In genomic region chr10:80967101-80967656, GRCm38 (mm10) we compare ENCODE assay signal across 10 mouse cellular contexts. TPM values are rescaled to one million over a fixed set of nuclear protein-coding genes. Genes with fewer than 3 reads are reported as not detected.
DNase-seq lines count a peak whose midpoint lies in the region; ATAC-seq and TF ChIP-seq lines count a peak whose summit lies in the region.
"Had no signal": no experiment of that assay in that cellular context is flagged by ENCODE, and none has a peak within 500 bp of the region (broad histone marks: within the 10 kb centered on the region; RNA-seq: fewer than 3 reads in every experiment).

No protein-coding gene starts in this region.

- H3K27me3 ChIP-seq in liver, embryonic 16.5 days (ENCODE audit: control insufficient read depth, insufficient read depth, low read depth, low read length): no peaks in the 10 kb centered on the region
- no peaks in the 10 kb centered on the region for H3K27me3 ChIP-seq in liver, postnatal 0 days (ENCODE audit: insufficient read depth, low read length)

- no peaks in the 10 kb centered on the region for H3K9me3 ChIP-seq in liver, embryonic 16.5 days (replicated peaks; ENCODE audit: control insufficient read depth, low read length)
- no peaks in the 10 kb centered on the region for H3K9me3 ChIP-seq in liver, postnatal 0 days (ENCODE audit: low read length)

- H3K9ac ChIP-seq in liver, embryonic 16.5 days (ENCODE audit: low read depth, low read length): no peak overlapping the region
- H3K9ac ChIP-seq in liver, postnatal 0 days (replicated peaks): no peak overlapping the region

- TF ChIP-seq EP300 in liver, postnatal 0 days (IDR thresholded peaks at IDR 0.05; ENCODE audit: low read depth): no peak

- H3K4me3 ChIP-seq in liver, embryonic 16.5 days (ENCODE audit: low read depth, low read length): no peak overlapping the region
- H3K4me3 ChIP-seq in liver, postnatal 0 days (ENCODE audit: low read depth, low read length): no peak overlapping the region

- 31% methylated on average over 3 of the region's 3 CpGs for WGBS in liver, embryonic 16.5 days (ENCODE audit: insufficient replicate concordance)
- 48% methylated on average over 3 of the region's 3 CpGs for WGBS in liver, postnatal 0 days (ENCODE audit: insufficient replicate concordance)

- peak; percentile 76 to 86 for DNase-seq in adrenal gland, adult (ENCODE audit: inconsistent age in 2 of 2, low spot score in 1 of 2)
- no peak for DNase-seq in adrenal gland, postnatal 25 days
- DNase-seq in liver, postnatal 0 days: no peak
- DNase-seq in adrenal gland, postnatal 14 days: peak; percentile 79
- peak; percentile 45 for DNase-seq in lung, postnatal 14 days
- no peak for DNase-seq in urinary bladder, postnatal 10 days (ENCODE audit: low spot score)
- DNase-seq in frontal cortex, postnatal 36 days (ENCODE audit: low spot score in 2 of 2): no peak
- DNase-seq: cerebellum, postnatal 25 days had no signal

- no peak overlapping the region for H3K4me2 ChIP-seq in liver, embryonic 16.5 days (ENCODE audit: low read depth, low read length)
- H3K4me2 ChIP-seq in liver, postnatal 0 days (ENCODE audit: low read depth, low read length): no peak overlapping the region

- H3K4me1 ChIP-seq in liver, embryonic 16.5 days (ENCODE audit: control insufficient read depth, low read depth, low read length): peaks cover 18% of the 10 kb centered on the region
- peaks cover 33% of the 10 kb centered on the region for H3K4me1 ChIP-seq in liver, postnatal 0 days (ENCODE audit: insufficient read depth)

- no peaks in the 10 kb centered on the region for H3K36me3 ChIP-seq in liver, embryonic 16.5 days (ENCODE audit: control insufficient read depth, insufficient read depth)
- H3K36me3 ChIP-seq in liver, postnatal 0 days (replicated peaks; ENCODE audit: insufficient read depth, low read length): no peaks in the 10 kb centered on the region

- H3K27ac ChIP-seq in liver, embryonic 16.5 days (ENCODE audit: low read length): 0 out of 2 replicates have a peak overlapping the region, but pooled peaks have one; percentile 26
- no peak overlapping the region for H3K27ac ChIP-seq in liver, postnatal 0 days (ENCODE audit: low read depth)

- no peak for TF ChIP-seq CTCF in liver, postnatal 0 days (IDR thresholded peaks at IDR 0.05; ENCODE audit: low read depth)

- no peak for ATAC-seq in liver, embryonic 16.5 days (ENCODE audit: low read depth)
- no peak for ATAC-seq in liver, postnatal 0 days

RNA-seq across cellular contexts. Expression of gene Gadd45b, which starts 37.3 kb away (rescaled TPM):
- total RNA-seq in adrenal gland, postnatal 25 days (2021): 15.3 and 15.4 TPM in 2 replicates
- 4.0 and 5.0 TPM in 2 replicates for polyA plus RNA-seq in liver, embryonic 16.5 days (2015; fragmentation: Nextera tagmentation; extraction: Ambion mirVana)
- 17.3 and 18.7 TPM in 2 replicates for polyA plus RNA-seq in liver, postnatal 0 days (2015; fragmentation: Nextera tagmentation; extraction: Ambion mirVana)
- total RNA-seq in adrenal gland, postnatal 14 days (2021): 29.8 and 91.3 TPM in 2 replicates

RNA-seq across cellular contexts. Expression of gene Gng7, which starts 47.6 kb away (rescaled TPM):
- total RNA-seq in adrenal gland, postnatal 25 days (2021): 4.5 and 7.8 TPM in 2 replicates
- polyA plus RNA-seq in liver, embryonic 16.5 days (2015; fragmentation: Nextera tagmentation; extraction: Ambion mirVana): 0.36 and 0.44 TPM in 2 replicates
- polyA plus RNA-seq in liver, postnatal 0 days (2015; fragmentation: Nextera tagmentation; extraction: Ambion mirVana): 1.3 TPM in 2 replicates
- 5.9 and 6.2 TPM in 2 replicates for total RNA-seq in adrenal gland, postnatal 14 days (2021)

RNA-seq across cellular contexts. Expression of gene Lmnb2, which starts 49.1 kb away (rescaled TPM):
- total RNA-seq in adrenal gland, postnatal 25 days (2021): 14.4 and 15.2 TPM in 2 replicates
- 10.3 TPM in 2 replicates for polyA plus RNA-seq in liver, embryonic 16.5 days (2015; fragmentation: Nextera tagmentation; extraction: Ambion mirVana)
- 5.4 and 6.5 TPM in 2 replicates for polyA plus RNA-seq in liver, postnatal 0 days (2015; fragmentation: Nextera tagmentation; extraction: Ambion mirVana)
- total RNA-seq in adrenal gland, postnatal 14 days (2021): 14.9 and 15.8 TPM in 2 replicates

RNA-seq across cellular contexts. Expression of gene Diras1, which starts 58.3 kb away (rescaled TPM):
- 1.9 and 2.9 TPM in 2 replicates for total RNA-seq in adrenal gland, postnatal 25 days (2021)
- polyA plus RNA-seq in liver, embryonic 16.5 days (2015; fragmentation: Nextera tagmentation; extraction: Ambion mirVana): not detected in 2 replicates
- not detected in 2 replicates for polyA plus RNA-seq in liver, postnatal 0 days (2015; fragmentation: Nextera tagmentation; extraction: Ambion mirVana)
- total RNA-seq in adrenal gland, postnatal 14 days (2021): 2.1 and 2.3 TPM in 2 replicates
- polyA plus RNA-seq: heart, postnatal 0 days had no signal

Comparison
In these comparisons a context has a peak if more than half of its experiments do, and no peak if none do; other contexts are left out.
1. DNase-seq: peak in adrenal gland, adult (2 of 2), adrenal gland, postnatal 14 days (single experiment) and lung, postnatal 14 days (single experiment); none in adrenal gland, postnatal 25 days (single experiment), liver, postnatal 0 days (single experiment), urinary bladder, postnatal 10 days (single experiment) and frontal cortex, postnatal 36 days (0 of 2).